Mouse (Mus musculus) spleen, adult 12 weeks (tissue): ENCODE results near the gene Cecr2.
"Not testable (repeated sequence)": the region's sequence is repeated elsewhere in the genome, so short reads cannot be mapped to it uniquely, and the experiment has no call there.

ENCODE experiments used
- DNase-seq: peaks from one replicate; pipeline ENCODE4 v3.0.0; 2022; ENCODE audit warnings: low spot score

Cecr2 gene

GRCm38 (mm10) chr6:120773149-120773628 is 107.0 kb downstream of the Cecr2 start, which contains the start of gene Slc25a18:
TSS of gene Slc25a18 (plus strand) at chr6:120773578.
- DNase-seq = no peak

DNA sequence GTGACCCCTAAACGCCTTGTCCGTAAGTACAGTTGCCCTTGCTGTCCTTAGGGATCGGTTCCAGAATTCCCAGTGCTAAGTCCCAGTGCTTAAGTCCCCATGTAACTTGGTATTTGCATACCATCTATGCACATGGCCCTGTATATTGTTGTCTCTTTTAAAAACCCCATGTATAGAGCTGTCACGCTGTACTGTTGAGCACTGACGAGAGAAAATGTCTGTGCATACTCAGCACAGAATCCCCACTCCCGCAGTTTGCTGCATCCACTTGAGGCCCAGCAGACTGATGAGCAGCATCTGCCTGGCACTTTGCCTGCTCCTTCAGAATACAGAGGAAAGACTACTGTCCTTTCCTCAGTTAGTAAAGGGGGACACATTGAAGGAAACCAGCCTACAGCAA is 107.6 kb downstream of the Cecr2 start:
- no peak for DNase-seq

DNA sequence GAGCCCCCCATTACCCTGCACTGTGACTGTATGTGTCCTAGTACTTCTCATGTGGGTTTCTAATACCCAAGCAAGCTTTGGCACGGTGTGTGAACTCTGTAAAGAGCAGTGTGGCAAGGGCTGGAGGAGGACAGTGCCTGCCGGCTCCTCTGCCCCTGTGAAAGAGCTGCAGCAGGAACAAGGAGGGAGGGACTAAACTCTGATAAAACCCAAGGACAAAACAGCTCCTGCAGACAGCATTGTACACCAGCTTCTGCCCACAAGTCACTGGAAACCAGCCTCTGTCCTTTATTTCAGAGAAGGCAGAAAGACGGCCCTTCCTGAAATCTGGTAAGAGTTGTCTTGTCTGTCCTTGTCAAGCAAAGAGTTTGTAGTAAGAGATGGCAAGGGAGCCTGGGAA is 110.1 kb downstream of the Cecr2 start:
- DNase-seq = no peak

DNA sequence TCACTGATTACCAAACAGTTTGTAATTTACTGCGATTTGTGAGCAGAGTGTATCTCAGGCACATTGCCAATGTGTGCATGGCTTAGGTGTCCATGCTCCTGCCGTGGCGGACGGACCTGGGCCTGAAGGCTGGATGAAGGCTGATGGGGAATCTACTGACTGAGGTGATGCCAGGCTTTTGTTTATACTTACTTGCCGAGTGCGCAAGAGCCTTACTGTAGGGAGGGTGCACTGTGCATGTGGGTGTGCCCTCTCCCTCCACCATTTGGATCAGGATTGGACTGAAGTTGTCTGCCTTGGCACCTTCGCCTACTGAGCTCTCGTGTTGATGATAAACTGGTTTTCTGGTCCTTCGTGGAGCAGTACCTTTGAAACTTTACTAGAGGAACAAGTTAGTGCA is 111.4 kb downstream of the Cecr2 start:
- no peak for DNase-seq

DNA sequence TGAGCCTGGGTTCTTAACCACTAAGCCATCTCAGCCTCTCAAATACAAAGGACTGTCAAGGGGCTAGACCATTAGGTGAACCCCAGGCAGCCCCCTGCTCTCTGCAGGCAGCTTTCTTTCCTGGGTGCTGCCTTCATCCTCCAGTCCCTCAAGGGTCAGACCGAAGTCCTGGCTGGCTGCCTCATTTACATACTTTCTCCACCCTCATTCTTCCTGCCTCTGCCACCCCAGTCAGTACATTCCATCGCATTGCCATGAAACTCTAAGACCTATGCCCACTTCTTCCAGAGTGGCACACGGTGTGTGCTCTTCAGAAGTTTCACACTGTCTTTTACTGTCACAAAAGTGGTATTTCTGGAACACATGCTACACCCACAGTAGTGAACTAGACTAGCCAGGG is 112.1 kb downstream of the Cecr2 start:
- no peak for DNase-seq

DNA sequence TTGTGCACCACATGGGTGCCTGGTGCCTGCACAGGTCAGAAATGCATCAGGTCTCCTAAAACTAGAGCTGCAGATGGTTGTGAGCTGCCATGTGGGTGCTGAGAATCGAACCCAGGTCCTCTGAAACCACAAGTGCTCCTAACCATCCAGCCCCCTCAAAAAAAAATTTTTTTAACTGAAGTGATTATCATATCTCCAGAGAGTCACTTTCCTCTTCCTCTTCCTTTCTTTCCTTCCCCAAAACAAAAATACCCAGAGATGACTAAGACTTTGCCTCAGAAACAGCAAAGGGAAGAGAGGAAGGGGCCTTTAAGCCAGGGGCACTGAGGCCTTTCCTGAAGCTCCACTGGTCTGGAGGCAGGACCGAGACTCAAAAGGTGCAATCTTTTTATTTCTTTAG is 116.8 kb downstream of the Cecr2 start:
- no peak for DNase-seq

DNA sequence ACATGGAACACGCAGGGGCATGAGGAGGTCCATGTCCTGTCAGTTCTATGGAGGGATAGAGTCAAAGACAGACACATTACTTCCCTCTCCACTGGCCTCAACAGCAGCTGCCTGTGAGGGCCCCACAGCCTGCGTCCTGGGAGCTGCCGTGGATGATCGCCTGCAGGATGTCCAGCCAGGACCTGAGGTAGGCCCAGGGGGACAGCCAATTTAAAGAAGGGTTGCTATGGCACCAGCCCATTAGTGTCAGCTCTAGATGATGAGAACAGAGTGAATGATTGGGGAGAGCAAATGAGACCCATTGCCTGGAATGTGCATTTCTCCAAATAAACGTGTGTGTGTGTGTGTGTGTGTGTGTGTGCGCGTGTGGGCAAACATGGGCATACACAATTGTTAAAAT is 118.2 kb downstream of the Cecr2 start:
- no peak for DNase-seq

- DNase-seq = no peak
These were observed 122.0 kb downstream of the Cecr2 start for GRCm38 (mm10) chr6:120788068-120788607.

DNA sequence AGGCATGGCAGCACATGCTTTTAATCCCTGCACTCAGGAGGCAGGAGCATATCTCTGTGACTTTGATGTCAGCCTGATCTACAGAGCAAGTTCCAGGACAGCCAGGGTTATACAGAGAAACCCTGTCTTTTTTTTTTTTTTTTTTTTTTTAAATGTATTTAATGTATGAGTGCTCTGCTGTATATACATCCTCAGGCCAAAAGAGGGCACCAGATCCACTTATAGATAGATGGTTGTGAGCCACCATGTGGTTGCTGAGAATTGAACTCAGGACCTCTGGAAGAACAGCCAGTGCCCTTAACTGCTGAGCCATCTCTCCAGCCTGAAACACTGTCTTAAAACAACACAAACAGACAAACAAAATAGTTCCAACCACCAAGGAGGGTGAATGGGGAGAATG is 122.7 kb downstream of the Cecr2 start:
- no peak for DNase-seq

DNA sequence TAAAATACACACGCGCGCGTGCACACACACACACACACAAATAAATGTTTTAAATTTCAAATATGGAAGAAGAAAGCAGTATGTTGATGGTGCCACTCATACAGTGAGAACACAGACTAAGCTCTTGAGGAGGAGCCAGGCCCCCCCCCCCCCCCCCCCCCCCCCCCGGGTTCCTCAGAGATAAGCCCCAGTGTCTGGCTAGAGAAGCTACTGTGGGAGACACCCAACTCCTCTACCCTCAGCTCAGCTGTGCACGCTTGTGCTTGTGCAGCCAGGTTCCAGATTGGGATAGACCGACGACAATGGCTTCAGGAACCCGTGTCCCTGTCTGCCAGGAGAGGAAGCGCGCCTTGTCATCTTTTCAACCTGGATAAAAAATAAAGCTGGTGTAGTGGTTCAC is 124.0 kb downstream of the Cecr2 start:
- DNase-seq = no peak

- DNase-seq = no peak
These were observed 124.5 kb downstream of the Cecr2 start for GRCm38 (mm10) chr6:120790717-120791116.

- DNase-seq = no peak
These were observed 126.8 kb downstream of the Cecr2 start for GRCm38 (mm10) chr6:120792947-120793346.

DNA sequence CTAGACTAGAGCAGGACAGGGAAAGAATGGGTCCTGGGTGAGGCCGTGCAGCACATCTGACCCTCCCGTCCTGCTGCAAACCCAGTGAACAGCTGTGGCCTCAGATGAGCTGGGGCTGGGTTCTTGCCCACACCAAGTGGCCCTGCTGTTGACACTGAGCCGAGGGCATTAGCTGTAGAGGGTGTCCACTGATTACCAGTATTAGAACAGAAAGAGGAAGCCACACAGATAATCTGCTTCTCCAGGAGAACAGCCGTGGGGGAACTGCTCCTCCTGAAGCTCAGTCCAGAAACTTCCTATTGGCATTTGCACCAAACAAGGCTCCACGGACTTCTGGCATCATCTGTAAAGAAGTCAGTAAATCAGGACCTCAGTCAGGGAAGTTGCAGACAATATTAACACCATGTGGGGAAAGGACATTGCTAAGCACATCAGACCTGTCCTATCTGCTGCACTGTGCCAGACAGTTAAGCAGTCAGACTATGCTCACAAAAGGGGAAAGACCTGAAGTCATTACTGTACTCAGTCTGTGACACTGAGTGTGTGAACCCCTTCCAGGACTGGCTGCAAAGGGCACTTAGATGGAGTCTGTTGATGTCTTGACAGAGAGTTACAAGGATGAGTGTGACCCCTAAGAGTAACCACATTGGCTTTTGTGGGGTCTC is 129.4 kb downstream of the Cecr2 start:
- no peak for DNase-seq

DNA sequence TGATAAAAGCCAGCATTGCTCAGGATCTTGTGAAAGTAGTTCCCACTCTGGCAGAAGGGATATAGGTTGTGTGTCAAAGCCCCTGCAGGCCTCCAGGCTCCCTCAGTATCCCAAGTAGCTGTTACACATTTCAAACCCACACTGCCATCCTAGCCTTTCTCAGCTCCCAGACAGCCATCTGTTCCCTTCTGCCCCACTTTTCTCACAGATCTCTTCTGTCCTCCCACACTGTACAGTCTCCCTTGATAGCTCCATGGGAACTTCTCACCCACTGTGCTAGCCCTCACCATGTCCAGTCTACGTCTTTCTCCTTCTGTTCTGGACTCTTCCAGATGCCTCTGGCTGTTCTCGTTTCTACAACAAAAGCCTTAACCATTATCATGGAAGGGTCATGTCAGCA is 129.9 kb downstream of the Cecr2 start:
- no peak for DNase-seq

DNA sequence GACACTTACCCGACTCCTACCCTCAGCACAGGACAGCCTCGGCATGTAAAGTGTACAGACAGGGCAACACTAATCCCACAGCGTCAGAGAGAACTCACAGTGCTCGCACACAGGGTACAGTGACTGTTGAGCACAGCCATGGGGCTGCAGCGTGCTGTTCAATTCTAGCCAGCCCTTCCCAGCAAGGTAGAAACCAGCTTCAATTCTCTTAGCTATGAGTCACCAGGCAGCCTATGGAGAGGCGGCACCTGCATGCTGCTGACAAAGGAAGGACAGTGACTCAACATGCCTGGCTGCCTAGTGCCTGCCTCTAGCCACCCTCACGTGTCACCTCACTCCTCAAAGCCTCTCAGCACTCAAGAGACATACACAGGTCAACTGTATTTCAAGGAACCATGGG is 131.8 kb downstream of the Cecr2 start:
- no peak for DNase-seq

GRCm38 (mm10) chr6:120798905-120799304 is 132.7 kb downstream of the Cecr2 start:
- DNase-seq = no peak

GRCm38 (mm10) chr6:120799581-120800041 is 133.4 kb downstream of the Cecr2 start:
- no peak for DNase-seq

- DNase-seq = no peak
These were observed 141.0 kb downstream of the Cecr2 start for GRCm38 (mm10) chr6:120806999-120807737.

DNA sequence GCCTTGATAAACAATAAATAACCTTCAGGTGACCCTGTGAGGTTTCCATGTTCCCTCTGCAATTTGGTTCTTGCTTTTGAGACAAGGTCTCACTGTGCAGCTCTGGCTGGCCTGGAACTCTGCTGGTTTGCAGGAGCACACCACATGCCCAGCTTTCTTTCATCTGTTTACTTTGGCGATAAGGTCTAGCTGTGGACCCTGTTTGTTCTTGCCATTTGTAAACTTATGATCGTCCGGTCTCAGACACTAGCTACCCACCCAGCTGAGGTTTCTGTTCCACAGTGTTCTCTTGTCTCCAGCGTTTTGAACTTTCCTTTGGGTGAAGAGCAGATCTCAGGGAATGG is 141.5 kb downstream of the Cecr2 start:
- DNase-seq = no peak

DNA sequence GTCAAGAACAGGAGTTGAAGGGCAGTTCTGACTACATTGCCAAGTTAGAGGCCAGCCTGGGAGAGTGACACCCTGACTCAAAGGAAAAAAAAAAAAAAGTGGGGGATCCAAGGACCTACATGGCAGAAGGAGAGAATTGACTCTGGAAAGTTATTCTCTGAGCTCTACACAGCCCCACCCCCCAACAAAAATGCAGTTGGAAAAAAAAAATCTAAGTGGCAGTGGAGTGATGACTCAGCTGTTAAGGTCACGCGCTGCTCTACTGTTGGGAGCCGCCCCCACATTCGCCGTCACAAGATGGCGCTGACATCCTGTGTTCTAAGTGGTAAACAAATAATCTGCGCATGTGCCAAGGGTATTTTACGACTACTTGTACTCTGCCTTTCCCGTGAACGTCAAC is 145.8 kb downstream of the Cecr2 start:
- DNase-seq = not testable (repeated sequence)

DNA sequence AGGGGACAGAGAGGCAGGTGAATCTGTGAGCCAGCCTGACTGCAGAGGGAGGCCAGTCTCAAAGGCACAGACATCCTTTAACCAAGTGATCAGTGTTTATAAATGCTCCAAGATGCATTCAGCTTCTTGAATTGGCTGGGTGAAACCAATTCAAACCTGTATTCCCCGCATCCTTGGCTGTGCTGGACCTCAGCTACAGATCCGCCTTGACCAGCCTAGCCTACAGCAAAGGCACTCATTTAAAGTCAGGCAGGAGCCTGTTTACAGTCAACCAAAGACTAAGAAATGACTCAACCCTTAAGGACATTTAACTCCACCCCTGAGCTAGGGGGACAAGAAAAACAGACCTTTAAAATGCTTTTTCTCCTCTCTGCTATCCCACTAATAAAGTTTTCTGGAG is 153.1 kb downstream of the Cecr2 start:
- DNase-seq = no peak

- no peak for DNase-seq
These were observed 154.0 kb downstream of the Cecr2 start for GRCm38 (mm10) chr6:120820144-120820543.
